1 mouse cellular context compared by ENCODE assay signal in the genomic region with DNA sequence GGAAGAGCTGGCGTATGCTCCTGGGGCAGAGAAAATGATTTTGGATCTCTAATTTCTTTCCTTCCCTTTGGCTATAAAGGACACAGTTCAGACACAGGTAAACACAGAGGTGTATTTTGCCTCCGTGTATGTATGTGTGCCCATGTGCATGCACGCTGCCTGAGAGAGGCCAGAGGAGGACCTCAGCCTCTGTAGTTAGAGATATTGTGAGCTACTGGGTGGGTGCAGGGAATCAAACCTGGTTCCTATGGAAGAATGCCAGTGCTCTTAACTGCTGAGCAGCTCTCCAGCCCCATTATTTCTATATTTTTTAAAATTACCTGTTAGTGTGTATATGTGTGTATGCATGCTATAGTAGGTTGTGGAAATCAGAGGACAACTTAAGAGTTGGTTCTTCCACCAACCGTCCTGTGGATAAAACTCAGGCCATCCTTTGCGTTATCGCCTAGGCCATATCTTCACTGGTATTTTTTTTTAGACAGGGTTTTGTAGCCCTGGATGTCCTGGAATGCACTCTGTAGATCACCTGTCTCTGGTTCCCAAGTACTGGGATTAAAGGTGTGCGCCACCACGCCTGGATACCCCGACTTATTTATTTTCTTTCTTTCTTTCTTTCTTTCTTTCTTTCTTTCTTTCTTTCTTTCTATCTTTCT.
TF ChIP-seq lines count a peak whose summit lies in the region.

No protein-coding gene starts in this region.

TF ChIP-seq in MEL, 35 proteins besides CTCF, POLR2A, EP300 and RAD21 (continued from another document):
- TF ChIP-seq NELFE (IDR thresholded peaks at IDR 0.05; ENCODE audit: low read depth, low read length) (0 out of 2 replicates have a peak, but pooled peaks have one; percentile 11), CHD1 (IDR thresholded peaks at IDR 0.05; ENCODE audit: low read depth, low read length) (0 out of 2 replicates have a peak, but pooled peaks have one; percentile 30), GATA1 (IDR thresholded peaks at IDR 0.05; ENCODE audit: low read depth, low read length) (peak; percentile 70), GABPA (IDR thresholded peaks at IDR 0.05; ENCODE audit: low read depth, low read length) (no peak), USF1 (IDR thresholded peaks at IDR 0.05; ENCODE audit: low read depth, low read length) (no peak), KAT2A (conservative IDR thresholded peaks at IDR 0.05; ENCODE audit: low read depth, low read length) (no peak), CHD2 (IDR thresholded peaks at IDR 0.05; ENCODE audit: low read length) (no peak), ZC3H11A (IDR thresholded peaks at IDR 0.05; ENCODE audit: low read depth, low read length) (no peak), POLR2AphosphoS5 (IDR thresholded peaks at IDR 0.05; ENCODE audit: borderline replicate concordance, low read depth, low read length) (no peak)
